Mouse (Mus musculus) lung, postnatal 36 days (tissue): ENCODE data around the gene Josd1.
"Not testable (repeated sequence)": the region's sequence is repeated elsewhere in the genome, so short reads cannot be mapped to it uniquely, and the experiment has no call there.

Source experiments
- DNase-seq: peaks from one replicate; pipeline ENCODE4 v3.0.0; 2022; ENCODE audit warnings: mixed read lengths

Gene Josd1

DNA sequence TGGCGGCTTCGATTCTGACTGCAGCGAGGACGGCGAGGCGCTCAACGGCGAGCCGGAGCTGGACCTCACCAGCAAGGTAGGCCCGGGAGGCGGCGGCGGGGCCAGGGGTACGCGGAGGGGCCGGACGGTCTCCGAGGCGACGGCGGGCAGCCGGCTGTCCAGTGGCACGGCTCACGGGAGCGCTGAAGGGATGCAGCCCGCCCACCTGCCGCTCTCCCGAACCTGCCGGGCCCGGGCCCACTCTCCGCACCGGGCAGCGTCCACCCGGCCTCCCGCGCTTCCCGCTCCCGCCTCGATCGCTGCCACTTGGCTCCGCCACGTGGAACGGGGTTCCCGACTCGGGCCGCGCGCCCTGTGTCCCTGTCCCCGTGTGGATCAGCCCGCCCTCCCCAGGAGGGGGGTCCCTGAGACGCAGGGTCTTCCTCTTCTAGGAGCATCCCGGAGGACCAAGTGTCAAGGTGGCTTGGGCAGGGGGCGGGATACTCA lies 3.3 kb upstream of the Josd1 start:
- peak; percentile 28 for DNase-seq

DNA sequence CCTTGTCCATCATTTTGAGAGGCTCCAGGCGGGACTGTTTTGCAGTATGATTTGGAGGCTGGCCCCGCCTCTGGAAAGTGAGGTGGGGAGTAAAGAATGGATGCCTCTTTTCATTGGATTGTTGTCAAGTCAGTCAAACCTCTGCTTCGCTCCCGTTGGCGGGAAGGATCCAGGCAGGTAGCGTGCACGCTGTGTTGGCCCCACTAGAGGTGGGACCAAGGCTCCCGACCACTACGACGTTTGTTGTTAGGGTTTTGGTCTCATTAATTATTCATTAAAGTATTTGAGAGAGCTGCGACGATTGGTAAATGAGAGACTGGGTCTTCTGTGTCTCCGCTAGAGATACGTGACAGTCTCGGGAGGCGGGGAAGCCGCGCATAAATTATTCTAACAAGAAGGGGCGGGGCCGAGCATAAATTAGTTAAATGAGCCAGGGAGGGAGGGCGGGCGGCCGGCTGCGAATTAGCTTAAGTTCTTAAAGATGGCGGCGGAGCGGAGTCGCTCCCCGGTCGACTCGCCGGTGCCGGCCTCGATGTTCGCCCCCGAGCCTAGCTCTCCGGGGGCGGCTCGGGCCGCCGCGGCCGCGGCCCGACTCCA lies 2.8 kb upstream of the Josd1 start, which contains the start of gene Gtpbp1:
Gene Gtpbp1, plus strand, starts transcription at position 420 of the 597 bp plus-strand sequence.
- DNase-seq, result peak; percentile 100

DNA sequence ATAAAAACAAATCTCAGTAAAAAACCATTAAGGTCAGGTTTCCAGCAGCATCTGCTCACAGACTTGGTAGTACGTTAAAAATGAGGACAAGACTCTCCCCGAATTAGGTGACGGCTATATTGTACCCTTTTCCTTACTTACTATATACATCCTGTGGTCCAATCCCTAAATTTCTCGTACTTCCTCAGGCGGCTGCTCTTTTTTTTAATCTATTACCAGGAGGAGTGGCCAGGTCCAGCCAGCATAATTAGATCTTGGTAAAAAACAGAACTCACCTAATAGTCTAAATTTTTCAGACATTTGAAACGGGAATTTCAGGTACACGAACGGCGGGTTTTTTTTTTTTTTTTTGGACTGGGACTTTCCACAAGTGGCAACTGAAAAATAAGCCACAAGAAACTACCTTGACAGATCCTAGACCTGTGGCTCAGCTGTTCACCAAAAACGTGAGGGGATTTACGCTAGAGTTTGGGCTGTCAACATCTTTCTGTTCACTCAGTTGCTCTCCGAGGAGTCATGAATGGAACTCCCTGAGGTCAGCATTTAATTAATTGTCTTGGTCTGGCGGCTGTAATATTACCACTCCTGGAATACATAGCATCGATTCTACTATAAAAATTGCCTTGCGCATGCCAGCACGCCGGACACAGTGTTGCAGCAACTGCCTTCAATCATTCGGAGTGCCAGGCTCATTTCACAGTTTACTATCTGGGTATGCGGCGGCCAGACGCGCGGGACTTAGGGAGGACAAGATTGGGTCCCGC lies 2.1 kb upstream of the Josd1 start:
- DNase-seq, result no peak

DNA sequence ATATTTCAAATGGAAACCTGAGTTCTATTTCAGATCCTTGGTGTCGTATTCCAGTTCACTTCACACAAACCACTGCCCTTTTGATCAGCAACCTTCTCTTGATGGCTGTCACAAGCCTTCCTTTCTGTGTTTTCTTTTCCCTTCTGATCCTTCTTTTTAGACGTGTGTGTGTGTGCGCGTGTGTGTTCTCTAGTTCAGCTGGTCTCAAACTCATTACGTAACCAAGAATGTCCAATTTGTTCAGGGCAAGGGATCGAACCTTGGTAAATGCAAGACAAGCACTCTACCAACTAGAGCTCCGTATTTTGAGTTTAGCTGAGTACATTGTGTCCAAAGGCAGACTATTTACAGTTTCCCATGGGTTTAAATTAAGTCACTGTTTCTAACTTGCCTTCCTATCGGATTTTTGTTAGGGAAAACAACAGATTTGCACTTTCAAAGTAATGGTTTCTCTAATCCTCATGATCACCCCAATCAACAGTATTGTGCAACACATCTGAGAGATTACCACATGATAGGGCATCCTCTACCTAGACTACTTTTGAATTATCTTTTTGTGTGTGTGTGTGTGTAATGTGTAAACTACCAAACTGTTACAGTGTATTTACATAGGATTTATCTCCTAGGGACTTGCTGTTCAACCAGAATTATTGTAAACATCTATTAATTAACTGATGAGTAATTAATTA lies 693 bp upstream of the Josd1 start:
- DNase-seq, result no peak

DNA sequence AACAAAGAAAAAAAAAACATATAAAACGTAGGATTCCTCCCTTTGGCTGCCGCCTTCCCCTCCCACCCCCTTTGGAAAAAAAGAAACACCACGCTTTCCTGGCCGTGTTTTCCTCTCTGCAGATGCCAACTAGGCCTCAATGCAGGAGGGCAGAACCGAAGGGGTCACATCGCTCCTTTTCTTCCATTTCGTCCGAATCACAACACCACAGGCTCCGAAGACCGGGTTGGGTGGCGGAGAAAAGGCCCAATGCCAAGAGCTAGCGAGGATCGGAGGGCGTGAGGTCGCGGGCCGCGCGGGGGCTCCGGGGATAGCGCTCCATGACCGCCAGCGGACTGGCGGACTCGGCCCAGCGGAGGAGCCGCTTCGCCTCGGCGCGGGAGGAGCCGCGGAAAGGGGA lies 544 bp downstream of the Josd1 start:
- DNase-seq, result peak; percentile 27

DNA sequence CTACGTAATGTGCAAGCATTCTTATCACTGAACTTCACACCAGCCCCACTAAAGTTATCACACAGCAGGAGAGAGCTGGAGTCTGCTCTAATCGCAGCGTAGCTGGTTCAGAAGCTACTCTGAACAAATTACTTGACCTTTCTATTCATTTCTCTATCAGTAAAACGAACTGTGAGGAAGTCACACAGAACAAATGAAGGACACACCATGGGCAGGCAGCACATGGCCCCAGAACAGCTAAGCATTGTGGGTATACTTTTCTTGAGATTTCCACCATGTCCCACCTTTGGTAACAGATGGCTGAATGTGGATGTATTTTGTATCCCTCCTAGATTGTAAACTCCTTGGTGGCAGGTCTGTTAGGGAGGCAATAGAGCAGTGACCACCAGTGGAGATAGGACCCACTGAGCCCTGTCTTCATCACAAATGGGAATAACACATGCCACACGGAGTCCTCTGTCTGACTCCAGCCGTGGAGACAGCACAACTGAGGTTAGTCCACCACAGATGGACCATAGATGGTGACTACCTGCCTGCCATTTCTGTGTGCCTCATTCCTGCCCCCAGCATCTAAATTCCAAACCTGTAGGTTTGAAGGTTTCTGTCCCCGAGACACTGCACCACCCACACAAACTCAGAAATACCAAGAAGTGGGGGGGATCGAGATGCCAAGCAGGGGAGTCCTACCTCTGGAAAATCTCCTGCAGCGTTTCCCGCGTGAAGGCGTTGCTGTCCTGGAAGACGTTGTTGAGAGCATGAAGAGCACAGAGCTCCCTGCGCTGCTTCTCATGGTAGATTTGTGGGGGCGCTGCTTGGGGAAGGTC lies 1.5 kb downstream of the Josd1 start:
- DNase-seq, result no peak

DNA sequence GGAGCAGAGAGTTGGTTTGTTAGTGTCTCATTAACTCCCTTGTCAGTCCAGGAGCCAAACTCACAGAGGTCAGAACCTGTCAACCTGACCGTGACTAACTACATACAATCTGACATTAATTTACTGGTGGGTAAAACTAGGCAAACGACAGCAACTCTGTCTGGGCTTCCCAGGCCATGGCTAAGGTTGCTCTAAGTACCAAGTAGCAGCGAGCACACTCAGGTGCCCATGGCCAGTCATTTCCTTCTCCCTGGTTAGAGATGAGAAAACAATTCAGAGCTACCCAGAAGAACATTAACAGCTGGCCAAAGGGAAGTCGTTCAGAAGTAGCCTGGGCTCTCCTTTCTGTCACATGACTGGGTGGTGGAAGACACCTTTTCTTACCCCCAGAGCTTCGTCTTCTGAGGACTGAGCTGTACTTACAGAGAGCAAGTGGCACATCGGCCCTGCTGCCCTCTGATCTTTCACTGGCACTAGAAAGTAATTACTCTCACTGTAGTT lies 2.5 kb downstream of the Josd1 start:
- DNase-seq, result no peak

DNA sequence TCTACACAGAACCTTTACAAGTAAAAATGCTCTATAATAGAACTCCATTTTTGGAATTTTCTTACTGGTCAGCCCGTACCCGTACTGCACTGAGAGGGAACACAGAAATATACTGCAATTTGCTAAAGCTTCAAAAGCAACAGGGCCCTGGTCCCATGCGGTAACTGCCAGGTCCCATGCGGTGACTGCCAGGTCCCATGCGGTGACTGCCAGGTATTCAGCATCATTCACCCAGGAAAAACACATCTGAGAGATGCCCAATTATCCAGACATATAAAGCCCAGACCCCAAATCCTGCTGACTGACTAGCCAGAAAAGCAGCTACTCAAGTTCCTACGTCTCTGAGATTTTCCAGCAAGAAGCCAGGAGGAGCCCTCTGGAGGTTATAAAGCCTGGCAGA lies 3.1 kb downstream of the Josd1 start:
- no peak for DNase-seq

DNA sequence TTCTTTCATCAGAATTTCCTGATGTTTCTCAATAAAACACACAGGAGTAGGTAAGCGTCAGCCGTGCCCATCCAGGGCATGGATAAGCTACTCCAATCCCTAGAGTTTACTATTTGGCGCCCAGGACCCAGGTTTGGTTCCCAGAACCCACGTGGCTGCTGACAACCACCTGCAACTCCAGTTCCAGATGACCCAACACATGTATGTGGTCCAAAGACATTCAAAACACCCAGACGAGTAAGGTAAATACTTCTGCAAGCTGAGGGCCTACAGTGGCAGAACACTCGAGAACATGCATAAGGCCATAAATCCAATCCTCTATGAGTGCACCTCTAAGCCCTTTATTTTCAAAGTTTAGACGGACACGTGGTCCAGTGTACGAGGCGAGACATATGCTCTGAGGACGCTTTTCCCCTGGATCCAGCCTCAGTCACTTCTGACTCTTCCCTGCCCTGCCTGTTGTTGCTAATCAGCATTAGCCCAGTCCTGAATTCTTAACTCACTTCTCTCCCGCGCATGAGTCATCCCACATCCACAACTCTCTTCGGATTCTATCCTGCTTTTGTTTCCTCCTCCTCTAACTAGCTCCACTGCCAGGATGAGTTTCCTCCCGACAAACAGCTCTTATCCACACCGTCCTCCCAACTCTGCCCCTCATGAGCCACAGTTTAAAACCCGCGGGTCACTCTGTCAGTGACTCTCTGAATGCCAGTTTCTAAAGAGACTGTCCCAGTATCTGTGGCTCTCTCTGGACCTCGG lies 3.8 kb downstream of the Josd1 start:
- no peak for DNase-seq

DNA sequence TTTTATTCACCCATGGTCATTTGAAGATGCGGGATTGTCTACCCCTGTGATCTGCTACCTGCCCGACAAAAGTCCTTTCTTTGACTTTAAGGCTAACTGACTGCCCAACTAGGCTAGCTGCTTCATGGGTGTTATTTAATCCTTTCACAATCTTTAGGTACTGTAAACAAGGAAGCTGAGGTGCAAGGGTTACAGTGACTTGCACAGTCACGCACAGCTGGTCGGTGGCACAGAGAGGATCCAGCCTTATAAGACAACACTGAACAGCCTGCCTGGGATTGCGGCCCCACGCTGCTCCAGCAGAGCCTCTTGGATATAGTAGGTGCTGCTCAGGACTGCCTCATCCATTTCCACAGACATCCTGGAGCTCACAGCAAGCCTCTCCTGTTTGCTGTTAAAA lies 4.6 kb downstream of the Josd1 start:
- no peak for DNase-seq

DNA sequence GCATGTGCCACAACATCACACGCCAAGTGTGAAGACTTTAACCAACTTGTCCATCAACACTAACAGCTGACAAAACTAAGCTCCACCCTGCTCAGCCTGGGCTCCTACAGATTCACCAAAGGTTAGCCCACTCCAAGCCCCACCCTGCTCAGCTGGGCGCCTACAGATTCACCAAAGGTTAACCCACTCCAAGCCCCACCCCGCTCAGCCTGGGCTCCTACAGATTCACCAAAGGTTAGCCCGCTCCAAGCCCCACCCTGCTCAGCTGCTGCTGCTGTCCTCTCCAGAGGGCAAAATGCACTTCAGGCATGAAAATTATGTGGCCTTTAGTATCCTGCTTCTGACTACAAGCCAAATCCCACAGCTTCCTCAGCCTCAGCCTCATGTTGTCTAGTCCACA lies 5.7 kb downstream of the Josd1 start:
- DNase-seq, result no peak

DNA sequence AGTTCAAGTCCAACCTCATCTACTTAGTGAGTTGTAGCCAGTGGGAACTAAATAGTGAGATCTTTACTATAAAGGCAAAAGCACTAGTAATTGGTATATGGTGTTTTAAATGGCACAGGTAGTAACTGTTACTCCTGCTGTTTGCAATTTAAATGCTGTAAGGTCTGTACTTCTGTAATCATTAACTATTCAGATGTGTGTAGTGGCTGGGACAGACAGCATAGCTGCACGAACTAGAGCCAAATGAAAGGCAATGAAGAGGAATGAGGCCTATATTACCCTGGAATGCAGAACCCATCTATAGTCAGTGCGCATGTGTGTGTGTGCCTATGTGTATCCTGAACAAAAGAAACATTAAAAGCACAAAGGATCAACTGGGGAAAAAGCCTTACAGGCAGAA lies 9.8 kb downstream of the Josd1 start:
- no peak for DNase-seq

DNA sequence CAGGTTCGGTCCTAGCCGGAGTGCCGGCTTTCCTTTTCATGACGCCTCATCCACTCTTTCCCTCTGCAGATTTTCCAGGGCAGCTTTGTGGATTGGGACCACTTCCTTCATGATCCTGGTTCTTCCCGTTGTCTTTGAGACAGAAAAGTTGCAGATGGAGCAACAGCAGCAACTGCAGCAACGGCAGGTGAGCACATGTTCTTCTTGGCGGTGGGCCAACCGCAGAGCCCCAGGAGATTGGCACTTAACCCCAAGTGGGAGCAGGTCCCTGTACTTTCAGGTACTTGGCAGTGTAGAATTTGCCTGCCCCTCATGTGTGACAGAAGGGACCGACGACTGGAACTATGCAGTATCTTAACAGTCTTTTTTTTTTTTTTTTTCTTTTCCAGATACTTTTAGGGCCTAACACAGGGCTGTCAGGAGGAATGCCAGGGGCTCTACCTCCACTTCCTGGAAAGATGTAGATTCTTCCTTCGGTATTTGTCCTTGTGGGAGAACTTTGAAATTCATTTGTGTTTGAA lies 15.8 kb downstream of the Josd1 start:
- not testable (repeated sequence) for DNase-seq

DNA sequence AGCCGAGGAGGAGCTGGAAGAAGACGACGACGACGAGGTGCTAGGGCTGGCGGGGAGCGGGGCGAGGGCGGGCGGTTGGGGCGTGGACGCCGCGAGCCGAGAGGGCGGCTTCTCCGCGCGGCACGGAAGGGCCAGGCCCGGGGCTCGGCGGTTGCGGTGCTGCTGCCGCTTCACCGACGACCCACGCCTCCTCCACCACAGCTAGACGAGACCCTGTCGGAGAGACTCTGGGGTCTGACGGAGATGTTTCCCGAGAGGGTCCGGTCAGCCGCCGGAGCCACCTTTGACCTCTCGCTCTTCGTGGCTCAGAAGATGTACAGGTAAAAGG lies 16.8 kb downstream of the Josd1 start:
- DNase-seq, result no peak

DNA sequence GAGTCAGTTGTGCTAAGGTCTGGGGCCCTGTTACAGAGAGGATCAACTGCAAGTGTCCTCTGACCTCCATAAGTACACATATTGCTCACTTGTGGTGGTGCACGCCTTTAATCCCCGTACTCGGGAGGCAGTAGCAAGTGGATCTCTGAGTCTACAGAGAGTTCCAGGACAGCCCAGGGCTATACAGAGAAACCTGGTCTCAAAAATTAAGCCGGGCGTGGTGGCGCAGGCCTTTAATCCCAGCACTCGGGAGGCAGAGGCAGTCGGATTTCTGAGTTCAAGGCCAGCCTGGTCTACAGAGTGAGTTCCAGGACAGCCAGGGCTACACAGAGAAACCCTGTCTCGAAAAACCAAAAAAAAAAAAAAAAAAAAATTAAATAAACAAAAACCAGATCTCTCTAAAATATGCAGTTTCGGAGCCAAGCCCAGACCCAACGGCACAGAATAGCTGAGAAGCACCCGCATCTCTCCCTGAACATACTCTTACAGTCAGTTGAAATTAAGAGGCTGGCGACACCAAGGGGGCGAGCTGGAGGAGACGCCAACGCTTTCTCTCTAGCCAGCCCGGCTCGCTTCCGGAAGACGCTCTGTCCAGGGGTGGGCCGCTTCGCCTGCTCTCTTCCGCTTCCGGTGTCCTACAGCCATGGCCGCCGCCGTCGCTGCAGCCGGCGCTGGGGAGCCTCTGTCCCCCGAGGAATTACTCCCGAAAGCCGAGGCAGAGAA lies 17.3 kb downstream of the Josd1 start, which contains the start of gene Tomm22:
Gene Tomm22, plus strand, starts transcription at position 613 of the 723 bp plus-strand sequence.
- peak; percentile 94 for DNase-seq

DNA sequence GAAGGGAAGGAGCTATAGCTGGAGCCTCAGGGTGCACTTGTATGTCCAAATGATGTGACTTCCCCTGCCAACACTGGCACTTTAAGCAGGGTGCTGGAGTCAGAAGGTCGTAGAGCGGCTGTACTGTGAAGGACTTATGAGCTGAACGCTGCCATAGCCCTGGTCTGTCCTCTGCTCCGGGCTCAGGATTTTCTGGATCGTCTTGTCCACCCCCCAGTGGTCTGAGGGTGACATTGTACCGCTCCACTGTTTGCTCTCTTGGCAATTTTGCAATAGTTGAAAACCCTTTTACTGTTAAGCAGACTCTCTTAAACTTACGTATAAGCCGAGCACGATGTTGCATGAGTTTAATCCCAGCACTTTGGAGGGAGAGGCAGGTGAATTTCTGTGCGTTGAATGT lies 18.5 kb downstream of the Josd1 start:
- peak; percentile 40 for DNase-seq

DNA sequence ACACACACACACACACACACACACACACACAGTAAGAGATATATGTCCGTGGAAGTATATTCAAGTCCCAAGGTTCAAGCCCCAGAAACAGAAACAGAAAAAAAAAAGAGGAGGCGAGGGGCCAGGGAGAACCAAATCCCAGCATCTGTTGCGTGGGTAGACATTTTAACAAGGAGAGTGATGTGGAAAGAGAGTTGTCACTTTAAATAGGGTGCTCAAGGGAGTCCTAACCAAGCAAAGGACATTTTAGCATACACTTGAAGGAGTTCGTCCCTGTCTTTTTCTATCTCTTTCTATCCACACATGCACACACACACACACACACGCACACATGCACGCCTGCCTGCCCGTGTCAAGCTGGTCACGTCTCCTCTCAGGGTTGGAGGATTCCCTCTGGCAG lies 23.1 kb downstream of the Josd1 start:
- DNase-seq, result no peak

DNA sequence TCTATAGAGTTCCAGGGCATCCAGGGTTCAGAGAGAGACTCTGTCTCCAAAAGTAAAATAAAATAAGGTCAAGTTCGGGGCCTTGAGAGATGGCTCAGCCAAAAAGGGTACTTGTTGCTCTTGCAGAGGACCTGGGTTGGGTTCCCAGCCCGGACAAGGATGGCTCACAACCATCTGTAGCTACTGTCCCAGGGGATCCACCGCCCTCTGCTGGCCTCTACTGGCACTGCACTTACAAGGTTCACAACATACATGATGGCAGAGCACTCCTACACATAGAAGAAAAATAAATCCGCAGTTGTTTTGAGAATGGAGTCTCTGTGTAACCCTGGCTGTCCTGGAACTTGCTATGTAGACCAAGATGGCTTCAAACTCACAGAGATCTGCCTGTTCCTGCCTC lies 25.9 kb downstream of the Josd1 start:
- peak; percentile 66 for DNase-seq

DNA sequence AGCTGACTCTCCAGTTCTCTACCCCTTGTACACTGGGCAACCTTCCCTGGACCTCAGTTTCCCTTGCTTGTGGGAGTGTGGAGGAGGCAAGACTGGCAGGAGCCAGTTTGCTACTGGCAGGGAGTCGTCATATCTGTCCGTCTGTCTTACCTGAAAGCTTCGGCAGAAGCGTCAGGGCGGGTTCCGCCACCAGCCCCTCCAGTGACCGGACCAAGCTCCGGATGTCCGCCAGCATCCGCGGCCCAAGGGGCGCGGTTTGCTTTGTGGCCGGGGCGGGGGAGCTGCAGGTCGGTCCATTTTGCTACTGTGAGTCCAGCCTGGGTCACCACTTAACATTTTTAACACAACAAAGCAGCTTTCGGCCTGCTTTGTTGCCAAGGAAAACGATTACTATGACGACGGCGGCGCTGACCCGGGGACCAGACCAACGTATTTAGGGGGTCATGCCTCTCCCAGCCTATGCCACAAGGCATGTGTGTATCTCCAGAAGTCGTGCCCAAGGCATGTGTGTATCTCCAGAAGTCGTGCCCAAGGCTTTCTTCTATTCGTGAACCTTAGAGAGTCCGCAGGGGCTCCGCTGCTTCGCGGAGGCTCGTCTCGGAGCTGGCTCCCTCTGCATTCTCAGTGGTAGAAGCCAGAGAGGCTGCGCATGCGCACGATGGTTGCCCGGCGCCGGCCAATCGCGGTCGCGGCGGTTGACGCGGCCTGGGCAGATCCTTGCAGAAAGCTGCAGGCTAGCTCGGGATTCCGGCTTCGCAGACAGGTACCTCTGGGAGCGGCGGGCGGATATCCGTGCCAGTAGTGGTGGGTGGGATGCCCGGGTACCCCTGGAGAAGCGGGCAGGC lies 29.0 kb downstream of the Josd1 start, which contains the start of the genes Fam227a and Cby1:
Gene Fam227a, minus strand, starts transcription at position 426 of the 845 bp plus-strand sequence.
Gene Cby1, plus strand, starts transcription at position 669 of the 845 bp plus-strand sequence.
- DNase-seq, result peak; percentile 95
